Comparison of ENCODE assay signal across 9 mouse cellular contexts in the genomic region with DNA sequence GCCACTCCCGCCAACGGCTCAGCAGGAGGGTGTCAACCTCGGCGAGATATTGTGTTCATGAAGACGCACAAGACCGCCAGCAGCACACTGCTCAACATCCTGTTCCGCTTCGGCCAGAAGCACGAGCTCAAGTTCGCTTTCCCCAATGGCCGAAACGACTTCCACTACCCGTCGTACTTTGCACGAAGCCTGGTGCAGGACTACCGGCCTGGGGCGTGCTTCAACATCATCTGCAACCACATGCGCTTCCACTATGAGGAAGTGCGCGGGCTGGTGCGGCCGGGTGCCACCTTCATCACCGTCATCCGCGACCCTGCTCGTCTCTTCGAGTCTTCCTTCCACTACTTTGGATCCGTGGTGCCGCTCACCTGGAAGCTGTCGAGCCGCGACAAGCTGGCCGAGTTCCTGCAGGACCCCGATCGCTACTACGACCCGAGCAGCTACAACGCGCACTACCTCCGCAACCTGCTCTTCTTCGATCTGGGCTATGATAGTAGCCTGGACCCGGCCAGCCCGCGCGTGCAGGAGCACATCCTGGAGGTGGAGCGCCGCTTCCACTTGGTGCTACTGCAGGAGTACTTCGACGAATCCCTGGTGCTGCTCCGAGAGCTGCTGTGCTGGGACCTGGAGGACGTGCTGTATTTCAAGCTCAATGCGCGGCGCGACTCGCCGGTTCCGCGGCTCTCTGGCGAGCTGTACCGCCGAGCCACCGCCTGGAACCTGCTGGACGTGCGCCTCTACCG. TPM values are rescaled to one million over a fixed set of nuclear protein-coding genes. Genes with fewer than 3 reads are reported as not detected.
DNase-seq lines count a peak whose midpoint lies in the region; ATAC-seq lines count a peak whose summit lies in the region.
"Had no signal": no experiment of that assay in that cellular context is flagged by ENCODE, and none has a peak within 500 bp of the region (broad histone marks: within the 10 kb centered on the region; RNA-seq: fewer than 3 reads in every experiment).

No protein-coding gene starts in this region.

- H3K4me1 ChIP-seq in lung, embryonic 15.5 days = peaks cover 11% of the 10 kb centered on the region; the same call in 1 of the 2 replicates
- H3K4me1 ChIP-seq in hindbrain, embryonic 16.5 days (ENCODE audit: control insufficient read depth, insufficient read depth, low read depth, low read length) = peaks cover 7% of the 10 kb centered on the region

- no peaks in the 10 kb centered on the region for H3K36me3 ChIP-seq in lung, embryonic 15.5 days
- H3K36me3 ChIP-seq in hindbrain, embryonic 16.5 days (ENCODE audit: control insufficient read depth, insufficient read depth, low read length) = no peaks in the 10 kb centered on the region

- WGBS in lung, embryonic 15.5 days = 7% methylated on average over 66 of the region's 66 CpGs
- 7% methylated on average over 66 of the region's 66 CpGs for WGBS in hindbrain, embryonic 16.5 days

- H3K4me2 ChIP-seq in lung, embryonic 15.5 days = peak overlapping the region; percentile 53
- H3K4me2 ChIP-seq in hindbrain, embryonic 16.5 days (ENCODE audit: low read length) = peak overlapping the region; percentile 53

- no peaks in the 10 kb centered on the region for H3K9me3 ChIP-seq in lung, embryonic 15.5 days
- no peaks in the 10 kb centered on the region for H3K9me3 ChIP-seq in hindbrain, embryonic 16.5 days (ENCODE audit: control insufficient read depth, low read length)

- H3K4me3 ChIP-seq in lung, embryonic 15.5 days = peak overlapping the region; percentile 29
- peak overlapping the region; percentile 33 for H3K4me3 ChIP-seq in hindbrain, embryonic 16.5 days (ENCODE audit: low read length)

- peaks cover 44% of the 10 kb centered on the region for H3K27me3 ChIP-seq in lung, embryonic 15.5 days
- peaks cover 33% of the 10 kb centered on the region for H3K27me3 ChIP-seq in hindbrain, embryonic 16.5 days (replicated peaks; ENCODE audit: control insufficient read depth, insufficient read depth, low read length)

- no peak for DNase-seq in lung, postnatal 36 days
- DNase-seq in embryo, embryonic 11 days = peak; percentile 42
- no peak for DNase-seq in c-Kit-positive CD71-positive TER-119-positive erythroid progenitor cells, embryonic 14.5 days (ENCODE audit: low spot score)
- DNase-seq in spleen, adult 18-20 months = no peak
- no peak for DNase-seq in cerebellum, postnatal 36 days

- no peak overlapping the region for H3K27ac ChIP-seq in lung, embryonic 15.5 days
- H3K27ac ChIP-seq in hindbrain, embryonic 16.5 days (ENCODE audit: low read depth, low read length) = no peak overlapping the region

- no peak overlapping the region for H3K9ac ChIP-seq in lung, embryonic 15.5 days
- 0 out of 2 replicates have a peak overlapping the region, but pooled peaks have one; percentile 22 for H3K9ac ChIP-seq in hindbrain, embryonic 16.5 days (ENCODE audit: low read depth, low read length)

- ATAC-seq in lung, embryonic 15.5 days (ENCODE audit: borderline replicate concordance, extremely low read depth, low FRiP score, low TSS enrichment) = no peak
- no peak for ATAC-seq in hindbrain, embryonic 16.5 days
- 0 out of 2 replicates have a peak, but pooled peaks have one; percentile 15 for ATAC-seq in megakaryocyte-erythroid progenitor cell, adult 5-6 weeks (replicated peaks; ENCODE audit: low FRiP score, low TSS enrichment, poor library complexity, severe bottlenecking)

RNA-seq across cellular contexts. Expression of a gene that starts 14.7 kb away (rescaled TPM):
- 7.9 and 9.0 TPM in 2 replicates for polyA plus RNA-seq in lung, embryonic 15.5 days (2015; fragmentation: Nextera tagmentation; extraction: Ambion mirVana)
- 11.3 and 11.6 TPM in 2 replicates for polyA plus RNA-seq in hindbrain, embryonic 16.5 days (2015; fragmentation: Nextera tagmentation; extraction: Ambion mirVana)
- not detected in 2 replicates for total RNA-seq in megakaryocyte-erythroid progenitor cell, adult 5-6 weeks (2014; fragmentation: Nextera tagmentation)
- not detected in 2 replicates for total RNA-seq in megakaryocyte-erythroid progenitor cell, adult 5-6 weeks (2017)

RNA-seq across cellular contexts. Expression of a gene that starts 21.6 kb away (rescaled TPM):
- polyA plus RNA-seq in lung, embryonic 15.5 days (2015; fragmentation: Nextera tagmentation; extraction: Ambion mirVana) = 0.18 and 0.21 TPM in 2 replicates
- not detected in 2 replicates for polyA plus RNA-seq in hindbrain, embryonic 16.5 days (2015; fragmentation: Nextera tagmentation; extraction: Ambion mirVana)
- not detected in 2 replicates for total RNA-seq in megakaryocyte-erythroid progenitor cell, adult 5-6 weeks (2014; fragmentation: Nextera tagmentation)
- total RNA-seq in megakaryocyte-erythroid progenitor cell, adult 5-6 weeks (2017) = not detected in 2 replicates
- total RNA-seq: adrenal gland, postnatal 36 days had no signal

RNA-seq across cellular contexts. Expression of a gene that starts 33.1 kb away (rescaled TPM):
- 9.8 and 12.7 TPM in 2 replicates for polyA plus RNA-seq in lung, embryonic 15.5 days (2015; fragmentation: Nextera tagmentation; extraction: Ambion mirVana)
- not detected in 2 replicates for polyA plus RNA-seq in hindbrain, embryonic 16.5 days (2015; fragmentation: Nextera tagmentation; extraction: Ambion mirVana)
- not detected in 2 replicates for total RNA-seq in megakaryocyte-erythroid progenitor cell, adult 5-6 weeks (2014; fragmentation: Nextera tagmentation)
- total RNA-seq in megakaryocyte-erythroid progenitor cell, adult 5-6 weeks (2017) = not detected in 2 replicates

RNA-seq across cellular contexts. Expression of a gene that starts 34.4 kb away (rescaled TPM):
- polyA plus RNA-seq in lung, embryonic 15.5 days (2015; fragmentation: Nextera tagmentation; extraction: Ambion mirVana) = 76.2 and 78.1 TPM in 2 replicates
- 52.4 and 55.3 TPM in 2 replicates for polyA plus RNA-seq in hindbrain, embryonic 16.5 days (2015; fragmentation: Nextera tagmentation; extraction: Ambion mirVana)
- total RNA-seq in megakaryocyte-erythroid progenitor cell, adult 5-6 weeks (2014; fragmentation: Nextera tagmentation) = 107 and 117 TPM in 2 replicates
- 143 and 228 TPM in 2 replicates for total RNA-seq in megakaryocyte-erythroid progenitor cell, adult 5-6 weeks (2017)

Comparison
In these comparisons a context has a peak if more than half of its experiments do, and no peak if none do; other contexts are left out.
1. RNA of a gene that starts 33.1 kb away (polyA plus RNA-seq): 9.8 to 12.7 TPM in lung, embryonic 15.5 days; not detected in hindbrain, embryonic 16.5 days; every median in the first group is over 10 times any median in the second.